Mouse (Mus musculus) CH12.LX (cell line): ENCODE results near the gene Ccnl1. TPM values are rescaled to one million over a fixed set of nuclear protein-coding genes. Genes with fewer than 3 reads are reported as not detected.
A peak's percentile ranks its signal among the peaks of the same experiment; 100 is the strongest.

Experiments
- DNase-seq: peaks from one replicate; pipeline ENCODE4 v3.0.0-alpha.2; 2013; ENCODE audit errors: extremely low read depth
- H3K27ac ChIP-seq: 2 replicates; pipeline ENCODE4 v1.5.1; 2012; ENCODE audit warnings: low read depth, mild to moderate bottlenecking, control low read depth, moderate library complexity; ENCODE audit not compliant: insufficient read depth
- H3K27me3 ChIP-seq: replicated peaks from 2 replicates; pipeline ENCODE3; 2012; ENCODE audit warnings: inconsistent platforms
- H3K36me3 ChIP-seq, 2 experiments: replicated peaks in 1 of 2; 2 replicates each; pipeline versions ENCODE3 to v1.6.1; 2012; ENCODE audit warnings: inconsistent platforms in 1 of 2, low read length in 1 of 2, mild to moderate bottlenecking in 1 of 2, mixed read lengths in 1 of 2, moderate library complexity in 1 of 2; ENCODE audit not compliant: control insufficient read depth in 1 of 2, insufficient read depth in 1 of 2
- H3K4me1 ChIP-seq, 2 experiments: 2 replicates each; pipeline ENCODE4 v1.6.1; 2012; ENCODE audit warnings: inconsistent platforms in 1 of 2, moderate library complexity in 1 of 2; ENCODE audit not compliant: insufficient read depth in 2 of 2, control insufficient read depth in 1 of 2
- H3K4me2 ChIP-seq: 2 replicates; pipeline ENCODE4 v1.6.1; 2012; ENCODE audit warnings: low read depth, mild to moderate bottlenecking, control low read depth; ENCODE audit not compliant: poor library complexity, insufficient read depth, severe bottlenecking
- H3K4me3 ChIP-seq, 3 experiments: fragments of 150-350 bp in 1 of 3; sonication (generic) in 1 of 3; replicated peaks in 1 of 3; 2 replicates each; pipeline versions ENCODE3 to v1.5.1; 2011 to 2012; ENCODE audit warnings: low read depth in 2 of 3, low read length in 2 of 3, mild to moderate bottlenecking in 2 of 3, moderate library complexity in 2 of 3, control low read depth in 1 of 3, improper control_type of control experiment in 1 of 3, inconsistent platforms in 1 of 3, mixed read lengths in 1 of 3; ENCODE audit not compliant: poor library complexity in 1 of 3
- H3K79me2 ChIP-seq: replicated peaks from 2 replicates; pipeline ENCODE4 v1.6.1; 2012; ENCODE audit warnings: mild to moderate bottlenecking, moderate library complexity; ENCODE audit not compliant: control insufficient read depth, poor library complexity, insufficient read depth, severe bottlenecking; ENCODE audit errors: extremely low read depth
- H3K9ac ChIP-seq: 2 replicates; pipeline ENCODE4 v1.6.1; 2012; ENCODE audit warnings: low read depth, mild to moderate bottlenecking, control low read depth, moderate library complexity; ENCODE audit not compliant: insufficient read depth
- H3K9me3 ChIP-seq: replicated peaks from 2 replicates; pipeline ENCODE3; 2012; ENCODE audit warnings: low read length, inconsistent platforms, mixed read lengths
- BHLHE40 ChIP-seq: IDR thresholded peaks from 2 replicates; pipeline ENCODE4 v1.6.1; 2011; ENCODE audit warnings: mild to moderate bottlenecking, low read depth, low read length, improper control_type of control experiment
- CHD1 ChIP-seq: IDR thresholded peaks from 2 replicates; pipeline ENCODE4 v1.6.1; 2012; ENCODE audit warnings: low read depth, low read length, improper control_type of control experiment, inconsistent platforms
- CTCF ChIP-seq, 2 experiments: IDR thresholded peaks in 1 of 2; conservative IDR thresholded peaks in 1 of 2; 2 replicates each; pipeline ENCODE4 v1.5.1; 2011 to 2012; ENCODE audit warnings: low read depth in 2 of 2, low read length in 2 of 2, improper control_type of control experiment in 1 of 2, inconsistent platforms in 1 of 2, mild to moderate bottlenecking in 1 of 2, moderate library complexity in 1 of 2
- E2F4 ChIP-seq: IDR thresholded peaks from 2 replicates; pipeline ENCODE4 v1.6.1; 2011; ENCODE audit warnings: low read depth, low read length, improper control_type of control experiment; ENCODE audit not compliant: insufficient replicate concordance
- ELF1 ChIP-seq: IDR thresholded peaks from 2 replicates; pipeline ENCODE4 v1.6.1; 2014; ENCODE audit warnings: low read depth, mild to moderate bottlenecking, inconsistent platforms, low read length, improper control_type of control experiment
- EP300 ChIP-seq: IDR thresholded peaks from 2 replicates; pipeline ENCODE4 v1.6.1; 2011; ENCODE audit warnings: low read length, improper control_type of control experiment
- ETS1 ChIP-seq: conservative IDR thresholded peaks from 2 replicates; pipeline ENCODE4 v1.6.1; 2012; ENCODE audit warnings: low read depth, mild to moderate bottlenecking, inconsistent platforms, low read length, improper control_type of control experiment, moderate library complexity
- IRF4 ChIP-seq: IDR thresholded peaks from 2 replicates; pipeline ENCODE4 v1.6.1; 2014; ENCODE audit warnings: low read depth, mild to moderate bottlenecking, inconsistent platforms, low read length, improper control_type of control experiment
- JUN ChIP-seq: IDR thresholded peaks from 2 replicates; pipeline ENCODE4 v1.6.1; 2011; ENCODE audit warnings: low read depth, mild to moderate bottlenecking, low read length, improper control_type of control experiment, moderate library complexity; ENCODE audit not compliant: insufficient read depth
- JUND ChIP-seq: conservative IDR thresholded peaks from 2 replicates; pipeline ENCODE4 v1.6.1; 2011; ENCODE audit warnings: low read depth, low read length, improper control_type of control experiment
- KAT2A ChIP-seq: IDR thresholded peaks from 2 replicates; pipeline ENCODE4 v1.6.1; 2012; ENCODE audit warnings: low read length, improper control_type of control experiment, inconsistent platforms; ENCODE audit not compliant: insufficient replicate concordance
- MAFK ChIP-seq: IDR thresholded peaks from 2 replicates; pipeline ENCODE4 v1.6.1; 2011; ENCODE audit warnings: low read length, improper control_type of control experiment; ENCODE audit not compliant: insufficient replicate concordance
- MAX ChIP-seq: IDR thresholded peaks from 2 replicates; pipeline ENCODE4 v1.6.1; 2011; ENCODE audit warnings: low read length, improper control_type of control experiment
- MEF2A ChIP-seq: IDR thresholded peaks from 2 replicates; pipeline ENCODE4 v1.6.1; 2014; ENCODE audit warnings: low read depth, mild to moderate bottlenecking, inconsistent platforms, low read length, improper control_type of control experiment, borderline replicate concordance
- MXI1 ChIP-seq: IDR thresholded peaks from 2 replicates; pipeline ENCODE4 v1.6.1; 2011; ENCODE audit warnings: mild to moderate bottlenecking, low read depth, low read length, improper control_type of control experiment
- MYC ChIP-seq: IDR thresholded peaks from 2 replicates; pipeline ENCODE4 v1.6.1; 2011; ENCODE audit warnings: low read depth, mild to moderate bottlenecking, improper control_type of control experiment, low read length
- NRF1 ChIP-seq: IDR thresholded peaks from 2 replicates; pipeline ENCODE4 v1.6.1; 2014; ENCODE audit warnings: low read depth, mild to moderate bottlenecking, inconsistent platforms, low read length, improper control_type of control experiment, moderate library complexity
- PAX5 ChIP-seq: IDR thresholded peaks from 2 replicates; pipeline ENCODE4 v1.6.1; 2012; ENCODE audit warnings: low read length, inconsistent platforms, mixed read lengths
- POLR2A ChIP-seq: IDR thresholded peaks from 2 replicates; pipeline ENCODE4 v1.6.1; 2011; ENCODE audit warnings: low read depth, mild to moderate bottlenecking, improper control_type of control experiment, low read length
- POLR2AphosphoS2 ChIP-seq: IDR thresholded peaks from 2 replicates; pipeline ENCODE4 v1.6.1; 2011; ENCODE audit warnings: low read depth, low read length, improper control_type of control experiment
- RCOR1 ChIP-seq: conservative IDR thresholded peaks from 2 replicates; pipeline ENCODE4 v1.6.1; 2012; ENCODE audit warnings: low read depth, mild to moderate bottlenecking, inconsistent platforms, low read length, improper control_type of control experiment
- SIN3A ChIP-seq: IDR thresholded peaks from 2 replicates; pipeline ENCODE4 v1.6.1; 2012; ENCODE audit warnings: low read length, improper control_type of control experiment, inconsistent platforms
- SMC3 ChIP-seq: IDR thresholded peaks from 2 replicates; pipeline ENCODE4 v1.6.1; 2011; ENCODE audit warnings: low read depth, low read length, improper control_type of control experiment
- TBP ChIP-seq: conservative IDR thresholded peaks from 2 replicates; pipeline ENCODE4 v1.6.1; 2011; ENCODE audit warnings: low read depth, low read length, improper control_type of control experiment
- TCF12 ChIP-seq: IDR thresholded peaks from 2 replicates; pipeline ENCODE4 v1.6.1; 2014; ENCODE audit warnings: low read depth, mild to moderate bottlenecking, inconsistent platforms, low read length, improper control_type of control experiment
- USF1 ChIP-seq: IDR thresholded peaks from 2 replicates; pipeline ENCODE4 v1.6.1; 2014; ENCODE audit warnings: low read depth, mild to moderate bottlenecking, inconsistent platforms, low read length, improper control_type of control experiment
- USF2 ChIP-seq: conservative IDR thresholded peaks from 2 replicates; pipeline ENCODE4 v1.6.1; 2011; ENCODE audit warnings: low read depth, low read length, improper control_type of control experiment
- ZC3H11A ChIP-seq: IDR thresholded peaks from 2 replicates; pipeline ENCODE4 v1.6.1; 2012; ENCODE audit warnings: low read depth, mild to moderate bottlenecking, inconsistent platforms, low read length, improper control_type of control experiment
- ZKSCAN1 ChIP-seq: IDR thresholded peaks from 2 replicates; pipeline ENCODE4 v1.6.1; 2012; ENCODE audit warnings: low read depth, inconsistent platforms, low read length, improper control_type of control experiment, borderline replicate concordance
- ZMIZ1 ChIP-seq: IDR thresholded peaks from 2 replicates; pipeline ENCODE4 v1.6.1; 2012; ENCODE audit warnings: low read depth, mild to moderate bottlenecking, inconsistent platforms, low read length, improper control_type of control experiment
- dilution Hi-C: fragments of 300-500 bp; cut with MboI; formaldehyde crosslinking; loops from 2 replicates; pipeline ENCODE4 v1.14.3; 2020; ENCODE audit warnings: low sequenced_read_pairs; ENCODE audit not compliant: extremely low pct_unique_long_range_greater_than_20kb, extremely low pct_ligation_motif_present
- in situ Hi-C: fragments of 300-500 bp; cut with MboI; formaldehyde crosslinking; loops from 3 replicates; pipeline ENCODE4 v1.14.3; 2019; ENCODE audit warnings: low sequenced_read_pairs, low pct_ligation_motif_present, low pct_unique_long_range_greater_than_20kb, mixed read lengths
- polyA plus RNA-seq: library from polyadenylated mRNA; unstranded; fragments of >175 nt; gene quantifications from 2 replicates; pipeline ENCODE4 v1.2.1, GENCODE M21; 2012; ENCODE audit warnings: low read depth; ENCODE audit not compliant: insufficient read length
- total RNA-seq, 2 experiments: library from RNA; depleted of rRNA; stranded (reverse); fragments of 300-350 nt in 1 of 2; fragments of >200 nt in 1 of 2; gene quantifications; 2 replicates each; pipeline ENCODE4 v1.2.3; 2012 to 2014

Gene Ccnl1
- total and polyA plus RNA-seq, 3 experiments, result 25.1 to 66.2 (median 58.8) TPM

DNA sequence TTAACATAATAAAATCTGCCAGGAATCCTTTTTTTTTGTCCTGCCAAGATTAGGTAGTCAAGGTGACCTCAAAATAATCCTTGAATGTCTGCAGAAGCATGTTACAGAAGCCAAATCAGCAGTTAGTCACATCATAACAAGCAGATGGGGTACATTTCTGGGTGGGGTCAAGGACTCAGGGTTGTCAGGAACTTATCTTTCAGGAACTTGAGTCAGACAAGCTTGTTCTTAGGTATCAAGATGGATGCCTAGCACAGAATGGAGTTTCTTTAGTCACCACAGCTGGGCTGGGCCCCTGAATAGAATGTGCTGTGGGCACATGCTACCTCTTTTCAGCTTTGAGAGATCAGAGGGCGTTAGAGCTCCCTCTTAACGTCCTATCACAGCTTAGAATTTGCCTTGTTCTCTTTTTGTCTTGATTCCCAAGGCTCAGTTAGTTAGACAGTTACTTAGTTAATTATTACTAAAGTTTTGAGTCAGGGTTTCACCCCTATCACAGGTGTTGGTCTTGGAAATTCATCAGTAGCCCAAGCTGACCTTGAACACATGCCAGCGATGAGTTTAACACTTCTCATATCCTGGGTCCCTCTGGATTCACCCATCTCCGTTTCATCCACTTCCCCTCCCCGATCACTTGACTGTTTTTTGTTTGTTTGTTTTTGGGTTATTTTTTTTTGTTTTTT, 32.9 kb downstream of the Ccnl1 start:
- no peak overlapping the region for H3K27ac ChIP-seq
- 0 out of 2 replicates have a peak, but pooled peaks have one; percentile 10 for TF ChIP-seq JUN
- 0 out of 2 replicates have a peak, but pooled peaks have one; percentile 21 for TF ChIP-seq JUND
- TF ChIP-seq TBP, result no peak
- peak; percentile 38; the same call in 1 of the 2 replicates for TF ChIP-seq BHLHE40
- TF ChIP-seq MAFK, result no peak
- peak; percentile 60; the same call in 1 of the 2 replicates for TF ChIP-seq EP300
- in situ Hi-C loops (loop anchor here (25.0 kb wide), 2 partner anchors 563 to 938 kb away; no protein-coding TSS in a partner anchor), dilution Hi-C loops (no loop called here)
- H3K4me2 ChIP-seq, result no peak overlapping the region
- no peak overlapping the region for H3K9ac ChIP-seq
- H3K27me3 ChIP-seq, result no peaks in the 10 kb centered on the region
- H3K36me3 ChIP-seq, result peaks cover 0 to 13% of the 10 kb centered on the region in 2 experiments
- no peaks in the 10 kb centered on the region for H3K9me3 ChIP-seq
- DNase-seq, result no peak
- no peak overlapping the region for H3K4me3 ChIP-seq
- H3K79me2 ChIP-seq, result no peaks in the 10 kb centered on the region
- peaks cover 22 to 73% of the 10 kb centered on the region in 2 experiments for H3K4me1 ChIP-seq

DNA sequence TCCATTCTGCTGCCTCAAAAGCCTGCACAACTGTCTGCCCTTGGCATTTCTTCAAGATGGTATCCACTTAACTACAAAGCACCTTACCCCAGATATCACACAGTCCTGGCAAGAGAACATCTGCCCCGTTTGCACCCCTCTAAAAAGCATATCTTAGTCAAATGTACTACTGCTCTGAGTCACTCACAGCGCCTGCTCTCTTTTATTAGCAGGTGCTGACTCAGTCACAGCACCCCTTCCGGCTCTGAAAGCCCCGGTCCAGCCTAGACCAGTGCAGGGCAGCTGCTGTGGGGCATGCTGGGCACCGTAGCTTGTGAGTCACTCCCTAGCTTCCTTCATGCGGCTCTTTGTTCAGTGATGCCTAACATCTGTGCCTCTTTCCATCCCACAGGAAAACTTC, 35.6 kb downstream of the Ccnl1 start:
- in situ Hi-C loops, result no loop called here
- H3K9me3 ChIP-seq, result peaks cover 14% of the 10 kb centered on the region
- H3K79me2 ChIP-seq, result no peaks in the 10 kb centered on the region
- peak; percentile 94 for DNase-seq
- dilution Hi-C loops, result no loop called here
- H3K4me3 ChIP-seq, result no peak overlapping the region
- H3K27ac ChIP-seq, result peak overlapping the region; percentile 77
- peaks cover 16 to 57% of the 10 kb centered on the region in 2 experiments for H3K4me1 ChIP-seq
- no peak overlapping the region for H3K9ac ChIP-seq
- H3K27me3 ChIP-seq, result no peaks in the 10 kb centered on the region
- peaks cover 0 to 10% of the 10 kb centered on the region in 2 experiments for H3K36me3 ChIP-seq
- peak overlapping the region; percentile 16; the same call in 1 of the 2 replicates for H3K4me2 ChIP-seq
- TF ChIP-seq PAX5 (no peak), NRF1 (0 out of 2 replicates have a peak, but pooled peaks have one; percentile 31), E2F4 (no peak), USF2 (no peak), IRF4 (peak; percentile 99), ETS1 (peak; percentile 96), MAX (peak; percentile 40; the same call in 1 of the 2 replicates), USF1 (no peak), MYC (peak; percentile 43), ZMIZ1 (peak; percentile 42; the same call in 1 of the 2 replicates), CHD1 (no peak), SMC3 (no peak), POLR2A (peak; percentile 41), EP300 (peak; percentile 99), ZKSCAN1 (no peak), ELF1 (peak; percentile 72), ZC3H11A (no peak), TCF12 (peak; percentile 100), MEF2A (peak; percentile 98), TBP (peak; percentile 76; the same call in 1 of the 2 replicates), MAFK (peak; percentile 98), JUND (peak; percentile 98), POLR2AphosphoS2 (peak; percentile 36; the same call in 1 of the 2 replicates), KAT2A (no peak), MXI1 (peak; percentile 25; the same call in 1 of the 2 replicates), SIN3A (peak; percentile 14; the same call in 1 of the 2 replicates), RCOR1 (peak; percentile 87), BHLHE40 (peak; percentile 95), CTCF (conservative IDR thresholded peaks at IDR 0.05 in 1 of 2, IDR thresholded peaks at IDR 0.05 in 1 of 2; ENCODE audit: low read depth in 2 of 2, low read length in 2 of 2) (no peak)
